Mouse (Mus musculus): Measurements from ENCODE around the gene Sugct. TPM values are rescaled to one million over a fixed set of nuclear protein-coding genes. Genes with fewer than 3 reads are reported as not detected.

Sugct gene
- total and polyA plus RNA-seq, 3 experiments = 1.0 to 3.0 TPM; not detected in 1

DNA sequence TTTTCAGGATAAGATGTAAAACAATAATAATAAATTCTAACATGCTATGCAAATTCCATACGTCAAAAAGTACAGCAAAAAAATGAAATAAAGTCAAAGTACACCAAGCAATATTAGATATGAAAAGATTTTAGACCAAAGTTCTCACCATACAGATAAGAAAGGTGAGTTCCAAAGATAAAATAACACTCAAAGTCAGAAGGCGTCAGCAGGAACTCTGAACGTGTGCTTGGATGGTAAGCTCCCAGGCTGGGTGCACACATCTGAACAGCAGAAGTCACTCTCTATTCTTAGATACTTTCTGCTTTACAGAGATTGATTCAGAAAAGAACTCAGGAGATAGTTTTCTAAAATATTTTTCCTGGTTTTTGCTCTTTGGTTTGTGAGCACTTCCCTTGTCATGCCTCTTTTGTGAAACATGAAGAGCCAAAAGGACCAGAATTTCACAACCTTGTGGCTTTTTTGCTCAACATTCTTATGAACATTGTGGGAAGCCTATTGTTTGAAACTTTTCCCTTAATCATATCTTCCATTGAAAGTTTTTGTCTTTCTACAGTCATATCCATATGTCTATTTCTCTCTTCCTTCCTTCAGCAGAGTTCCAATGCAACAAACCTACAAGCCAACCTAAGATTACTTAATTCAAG, 110.0 kb downstream of the Sugct start:
- TF ChIP-seq ZC3H11A (IDR thresholded peaks at IDR 0.05; ENCODE audit: low read depth, low read length) = no peak
- no peak for TF ChIP-seq JUND (IDR thresholded peaks at IDR 0.05; ENCODE audit: low read depth, low read length)
- no peak for TF ChIP-seq MXI1 (IDR thresholded peaks at IDR 0.05; ENCODE audit: low read depth, low read length)
- TF ChIP-seq HCFC1 (IDR thresholded peaks at IDR 0.05; ENCODE audit: low read depth, low read length) = no peak
- TF ChIP-seq ZNF384 (IDR thresholded peaks at IDR 0.05; ENCODE audit: low read depth, low read length) = no peak
- TF ChIP-seq MYC (IDR thresholded peaks at IDR 0.05; ENCODE audit: low read depth, low read length) = no peak
- TF ChIP-seq CHD2 (IDR thresholded peaks at IDR 0.05; ENCODE audit: low read length) = no peak
- no peak for TF ChIP-seq NRF1 (IDR thresholded peaks at IDR 0.05; ENCODE audit: insufficient read depth, low read depth, low read length, poor library complexity, severe bottlenecking)
- no peak for TF ChIP-seq KAT2A (conservative IDR thresholded peaks at IDR 0.05; ENCODE audit: low read depth, low read length)
- no peak for TF ChIP-seq ZMIZ1 (IDR thresholded peaks at IDR 0.05; ENCODE audit: low read depth, low read length)
- TF ChIP-seq TBP (IDR thresholded peaks at IDR 0.05; ENCODE audit: low read depth, low read length) = no peak
- TF ChIP-seq GABPA (IDR thresholded peaks at IDR 0.05; ENCODE audit: low read depth, low read length) = no peak
- no peak for TF ChIP-seq SMC3 (IDR thresholded peaks at IDR 0.05; ENCODE audit: low read depth, low read length)
- TF ChIP-seq ETS1 (IDR thresholded peaks at IDR 0.05; ENCODE audit: low read depth, low read length) = no peak
- TF ChIP-seq EP300 (IDR thresholded peaks at IDR 0.05; ENCODE audit: low read depth in 1 of 2, low read length in 2 of 2) = no peak
- no peak for TF ChIP-seq MYB (IDR thresholded peaks at IDR 0.05; ENCODE audit: low read depth, low read length)
- no peak for TF ChIP-seq USF1 (IDR thresholded peaks at IDR 0.05; ENCODE audit: low read depth, low read length)
- no peak for TF ChIP-seq ELF1 (IDR thresholded peaks at IDR 0.05; ENCODE audit: low read depth, low read length)
- Histone ChIP-seq H3K79me2 (ENCODE audit: control insufficient read depth, insufficient read depth, low read length, poor library complexity) (no peaks in the 10 kb centered on the region), H3K27ac (ENCODE audit: control insufficient read depth, low read depth, low read length) (no peak overlapping the region), H3K9me3 (replicated peaks; ENCODE audit: insufficient read depth, low read length) (no peaks in the 10 kb centered on the region), H3K9ac (ENCODE audit: control insufficient read depth, low read depth, low read length, poor library complexity, severe bottlenecking) (no peak overlapping the region), H3K36me3 (ENCODE audit: control insufficient read depth in 1 of 2, insufficient read depth in 2 of 2, low read length in 2 of 2) (no peaks in the 10 kb centered on the region), H3K27me3 (ENCODE audit: control insufficient read depth in 1 of 2, insufficient read depth in 2 of 2, low read length in 2 of 2) (no peaks in the 10 kb centered on the region), H3K4me1 (ENCODE audit: control insufficient read depth in 1 of 2, insufficient read depth in 2 of 2, low read length in 2 of 2) (no peaks in the 10 kb centered on the region), H3K4me3 (ENCODE audit: control insufficient read depth in 1 of 2, insufficient read depth in 1 of 2, low read depth in 2 of 2, low read length in 2 of 2) (no peak overlapping the region)
- no peak for DNase-seq (ENCODE audit: low read depth, low spot score)

DNA sequence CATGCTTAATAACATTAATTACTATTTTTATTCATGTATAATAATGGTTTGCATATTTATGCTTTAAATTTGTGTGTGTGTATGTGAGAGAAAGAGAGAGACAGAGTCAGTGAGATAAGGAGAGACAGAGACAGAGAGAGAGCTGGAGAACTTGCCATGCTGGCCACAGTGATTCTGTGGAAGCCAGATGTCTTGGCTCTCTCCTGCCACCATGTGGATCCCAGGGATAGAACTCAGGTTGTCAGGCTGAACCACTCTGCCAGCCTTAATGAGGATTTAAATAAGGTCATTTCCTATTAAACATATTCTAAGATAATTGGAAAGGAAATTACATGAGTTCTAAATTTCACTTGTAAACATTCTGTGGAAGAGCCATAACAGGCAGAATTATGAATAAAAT, 110.5 kb downstream of the Sugct start:
- Histone ChIP-seq H3K27ac (ENCODE audit: control insufficient read depth, low read depth, low read length) (no peak overlapping the region), H3K4me1 (ENCODE audit: control insufficient read depth in 1 of 2, insufficient read depth in 2 of 2, low read length in 2 of 2) (no peaks in the 10 kb centered on the region), H3K4me3 (ENCODE audit: control insufficient read depth in 1 of 2, insufficient read depth in 1 of 2, low read depth in 2 of 2, low read length in 2 of 2) (no peak overlapping the region), H3K9ac (ENCODE audit: control insufficient read depth, low read depth, low read length, poor library complexity, severe bottlenecking) (no peak overlapping the region), H3K79me2 (ENCODE audit: control insufficient read depth, insufficient read depth, low read length, poor library complexity) (no peaks in the 10 kb centered on the region), H3K27me3 (ENCODE audit: control insufficient read depth in 1 of 2, insufficient read depth in 2 of 2, low read length in 2 of 2) (no peaks in the 10 kb centered on the region), H3K36me3 (ENCODE audit: control insufficient read depth in 1 of 2, insufficient read depth in 2 of 2, low read length in 2 of 2) (no peaks in the 10 kb centered on the region), H3K9me3 (replicated peaks; ENCODE audit: insufficient read depth, low read length) (no peaks in the 10 kb centered on the region)
- DNase-seq (ENCODE audit: low read depth, low spot score) = peak; percentile 30
- TF ChIP-seq RAD21 (IDR thresholded peaks at IDR 0.05; ENCODE audit: low read depth, low read length) (peak; percentile 42), SMC3 (IDR thresholded peaks at IDR 0.05; ENCODE audit: low read depth, low read length) (peak; percentile 55), CTCF (IDR thresholded peaks at IDR 0.05 in 2 of 3, conservative IDR thresholded peaks at IDR 0.05 in 1 of 3; ENCODE audit: control insufficient read depth in 1 of 3, insufficient read depth in 1 of 3, low read depth in 2 of 3, low read length in 3 of 3, poor library complexity in 1 of 3, severe bottlenecking in 1 of 3) (peak; percentile 23 to 55 (median 48); a peak in 5 of 6 replicates), USF1 (IDR thresholded peaks at IDR 0.05; ENCODE audit: low read depth, low read length) (no peak)
